Mouse (Mus musculus) E14TG2a.4 (cell line): ENCODE measurements around the gene Gm37240.

Experiments used
- H3K27me3 ChIP-seq: 2 replicates; pipeline ENCODE4 v1.6.1; 2014; ENCODE audit warnings: low read length, control low read depth; ENCODE audit not compliant: insufficient read depth
- H3K36me3 ChIP-seq: 2 replicates; pipeline ENCODE4 v1.6.1; 2014; ENCODE audit warnings: low read length, control low read depth; ENCODE audit not compliant: insufficient read depth
- H3K4me1 ChIP-seq: replicated peaks from 2 replicates; pipeline ENCODE4 v1.6.1; 2014; ENCODE audit warnings: low read depth, low read length, control low read depth
- H3K4me3 ChIP-seq: replicated peaks from 2 replicates; pipeline ENCODE4 v1.5.1; 2014; ENCODE audit warnings: mild to moderate bottlenecking, low read length
- H3K9me3 ChIP-seq: 2 replicates; pipeline ENCODE4 v1.6.1; 2014; ENCODE audit warnings: low read length, control low read depth
- CTCF ChIP-seq: conservative IDR thresholded peaks from 2 replicates; pipeline ENCODE4 v1.5.1; 2014; ENCODE audit warnings: low read length
- NANOG ChIP-seq: IDR thresholded peaks from 2 replicates; pipeline ENCODE4 v1.6.1; 2014; ENCODE audit warnings: borderline replicate concordance, low read length, mixed read lengths
- POU5F1 ChIP-seq: IDR thresholded peaks from 2 replicates; pipeline ENCODE4 v1.6.1; 2014; ENCODE audit warnings: low read length, borderline replicate concordance

The Gm37240 gene

DNA sequence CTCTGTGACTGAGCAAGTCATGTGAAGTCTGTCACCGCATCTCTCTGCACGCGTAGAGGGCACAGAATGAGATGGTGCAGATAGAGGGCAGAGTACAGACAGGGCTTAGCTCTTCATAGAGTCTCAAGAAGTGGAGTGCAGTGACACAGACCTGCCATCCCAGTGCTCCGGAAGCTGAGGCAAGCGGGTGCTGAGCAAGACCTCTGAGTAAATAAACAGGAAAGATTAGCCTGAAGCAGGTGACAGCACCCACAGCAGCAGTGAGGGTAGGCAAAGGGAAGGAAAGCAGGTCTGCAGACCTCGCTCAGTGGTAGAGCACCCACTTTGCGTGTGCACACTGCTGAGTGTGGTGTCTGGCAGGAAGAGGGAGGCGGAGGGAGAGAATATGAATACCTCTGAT, 1205.6 kb downstream of the Gm37240 start:
- Histone ChIP-seq H3K4me3 (no peak overlapping the region), H3K4me1 (peaks cover 3% of the 10 kb centered on the region; the same call in 1 of the 2 replicates), H3K9me3 (no peaks in the 10 kb centered on the region), H3K36me3 (no peaks in the 10 kb centered on the region), H3K27me3 (no peaks in the 10 kb centered on the region)
- TF ChIP-seq NANOG (no peak), POU5F1 (no peak), CTCF (no peak)

DNA sequence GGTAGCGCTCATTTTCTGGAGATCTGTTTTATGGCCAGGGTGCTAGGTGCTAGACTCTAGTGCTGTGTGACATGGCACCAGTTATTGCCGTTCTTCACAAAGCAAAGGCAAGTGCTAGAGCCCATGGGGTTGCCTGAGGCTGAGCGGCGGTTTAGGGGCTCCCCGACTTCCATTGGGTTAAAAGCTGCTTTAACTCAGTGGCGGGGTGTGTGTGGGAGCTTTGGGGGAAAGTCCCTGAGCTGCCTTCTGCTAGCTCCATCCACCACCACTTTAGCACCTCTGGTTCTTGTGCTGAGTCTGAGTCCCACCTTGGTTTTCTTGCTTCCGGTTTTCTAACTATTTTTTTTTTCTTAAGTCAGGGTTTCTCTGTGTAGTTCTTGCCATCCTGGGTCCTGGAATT, 1207.3 kb downstream of the Gm37240 start:
- Histone ChIP-seq H3K4me3 (no peak overlapping the region), H3K27me3 (no peaks in the 10 kb centered on the region), H3K4me1 (peaks cover 9% of the 10 kb centered on the region; the same call in 1 of the 2 replicates), H3K9me3 (no peaks in the 10 kb centered on the region), H3K36me3 (no peaks in the 10 kb centered on the region)
- no peak for TF ChIP-seq CTCF
- no peak for TF ChIP-seq NANOG
- TF ChIP-seq POU5F1 = no peak

DNA sequence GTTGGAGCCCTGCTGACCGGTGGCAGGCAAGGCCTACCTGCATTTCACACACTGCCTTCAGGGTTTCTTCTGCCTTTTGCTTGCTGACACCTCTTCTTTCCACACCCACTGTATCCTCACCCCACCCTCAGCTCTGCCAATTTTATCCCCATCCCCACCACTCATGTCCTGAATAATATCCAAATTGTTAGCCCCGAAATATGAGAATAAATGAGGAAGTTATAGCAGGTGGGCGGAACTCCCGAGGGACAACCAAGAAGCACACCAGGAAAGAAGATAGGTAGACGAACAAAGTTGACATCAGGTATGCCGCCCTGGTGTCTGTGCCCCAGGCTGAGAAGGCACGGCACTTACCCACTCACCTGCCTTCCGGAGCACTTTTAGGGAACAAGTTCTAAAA, 1207.8 kb downstream of the Gm37240 start:
- no peaks in the 10 kb centered on the region for H3K27me3 ChIP-seq
- H3K4me3 ChIP-seq = no peak overlapping the region
- no peaks in the 10 kb centered on the region for H3K36me3 ChIP-seq
- TF ChIP-seq NANOG (no peak), CTCF (no peak), POU5F1 (no peak)
- no peaks in the 10 kb centered on the region for H3K9me3 ChIP-seq
- H3K4me1 ChIP-seq = peaks cover 9% of the 10 kb centered on the region; the same call in 1 of the 2 replicates

DNA sequence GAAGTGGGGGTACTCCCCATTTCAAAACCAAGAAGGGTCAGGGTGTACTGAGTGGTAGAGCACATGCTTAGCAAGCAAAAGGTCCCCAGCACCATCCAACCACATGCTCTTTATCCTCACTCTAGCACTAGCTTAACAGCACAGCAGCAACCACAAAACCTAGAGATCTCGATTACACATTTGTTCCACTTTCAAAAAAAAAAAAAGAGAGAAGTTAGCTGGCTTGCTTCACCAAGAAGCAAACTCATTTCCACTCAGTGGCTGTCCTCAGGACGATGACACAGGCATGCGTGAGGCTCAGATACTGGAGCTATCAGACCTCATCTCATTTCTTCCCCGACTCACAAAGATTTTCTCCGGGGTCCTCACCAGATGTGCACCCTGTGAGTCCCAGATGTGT, 1208.4 kb downstream of the Gm37240 start:
- no peaks in the 10 kb centered on the region for H3K27me3 ChIP-seq
- no peaks in the 10 kb centered on the region for H3K9me3 ChIP-seq
- H3K4me3 ChIP-seq = no peak overlapping the region
- no peaks in the 10 kb centered on the region for H3K36me3 ChIP-seq
- TF ChIP-seq CTCF (no peak), NANOG (no peak), POU5F1 (no peak)
- H3K4me1 ChIP-seq = peaks cover 9% of the 10 kb centered on the region; the same call in 1 of the 2 replicates

DNA sequence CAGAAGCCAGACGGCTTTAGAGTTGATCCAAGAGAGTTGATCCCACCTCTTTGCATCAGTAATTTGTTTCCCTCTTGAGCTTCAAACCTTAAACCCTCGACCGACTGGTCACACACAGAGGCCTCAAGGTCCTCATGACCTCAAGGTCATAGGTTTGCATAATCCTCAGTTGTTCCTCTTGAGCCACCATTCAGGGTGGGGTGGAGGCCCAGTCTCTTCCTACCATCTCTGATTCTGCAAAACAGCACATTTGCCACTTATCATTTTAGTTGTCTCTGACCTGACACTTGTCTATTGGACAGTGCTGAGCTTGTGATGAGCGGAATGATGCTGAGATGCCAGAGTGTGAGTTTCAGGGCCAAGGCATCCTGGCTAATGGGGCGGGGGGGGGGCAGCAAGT, 1211.6 kb downstream of the Gm37240 start:
- H3K9me3 ChIP-seq = no peaks in the 10 kb centered on the region
- no peak for TF ChIP-seq POU5F1
- TF ChIP-seq CTCF = no peak
- TF ChIP-seq NANOG = no peak
- no peaks in the 10 kb centered on the region for H3K36me3 ChIP-seq
- H3K4me1 ChIP-seq = peaks cover 9% of the 10 kb centered on the region; the same call in 1 of the 2 replicates
- H3K4me3 ChIP-seq = no peak overlapping the region
- no peaks in the 10 kb centered on the region for H3K27me3 ChIP-seq

DNA sequence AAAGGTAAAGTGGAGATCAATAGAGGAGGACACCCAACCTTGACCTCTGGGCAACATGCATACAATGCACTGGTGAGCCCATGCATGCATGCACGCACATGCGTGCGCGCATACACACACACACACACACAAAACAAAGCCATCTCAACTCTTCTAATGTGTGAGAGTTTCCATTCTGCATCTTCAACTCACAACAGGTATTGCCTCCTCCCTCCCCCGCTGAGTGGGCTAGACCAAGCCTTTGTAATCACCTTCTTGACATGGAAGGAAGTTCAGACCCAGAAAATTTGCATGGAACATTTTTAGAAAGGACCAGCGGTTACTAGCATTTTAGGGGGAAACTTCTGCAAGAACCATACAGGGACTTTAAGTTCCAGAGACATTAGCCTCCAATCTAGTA, 1213.8 kb downstream of the Gm37240 start:
- Histone ChIP-seq H3K36me3 (no peaks in the 10 kb centered on the region), H3K27me3 (no peaks in the 10 kb centered on the region), H3K4me3 (no peak overlapping the region), H3K9me3 (no peaks in the 10 kb centered on the region), H3K4me1 (peaks cover 6% of the 10 kb centered on the region; the same call in 1 of the 2 replicates)
- TF ChIP-seq CTCF (no peak), POU5F1 (no peak), NANOG (no peak)

DNA sequence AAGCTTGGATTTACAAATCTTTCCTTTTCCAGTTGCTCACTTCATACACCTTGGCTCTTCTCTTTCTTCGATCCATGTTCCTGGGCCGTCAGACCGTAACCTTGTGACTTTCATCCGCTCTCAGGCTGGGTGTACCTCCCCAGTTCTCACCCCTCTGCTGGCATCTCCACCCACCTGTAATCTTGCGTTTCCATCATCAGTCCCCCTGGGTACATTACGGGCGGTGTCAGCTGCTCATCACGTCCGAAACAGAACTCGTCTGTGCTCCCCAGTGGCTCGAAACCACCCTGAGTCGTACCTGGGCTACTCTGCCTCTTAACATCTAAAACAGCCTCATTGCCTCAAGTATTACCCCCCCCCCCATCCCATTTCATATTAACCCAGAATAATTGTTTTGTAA, 1215.2 kb downstream of the Gm37240 start:
- Histone ChIP-seq H3K27me3 (peaks cover 6% of the 10 kb centered on the region), H3K4me1 (peaks cover 8% of the 10 kb centered on the region; the same call in 1 of the 2 replicates), H3K9me3 (no peaks in the 10 kb centered on the region), H3K36me3 (no peaks in the 10 kb centered on the region), H3K4me3 (no peak overlapping the region)
- TF ChIP-seq NANOG = no peak
- TF ChIP-seq CTCF = no peak
- TF ChIP-seq POU5F1 = no peak

DNA sequence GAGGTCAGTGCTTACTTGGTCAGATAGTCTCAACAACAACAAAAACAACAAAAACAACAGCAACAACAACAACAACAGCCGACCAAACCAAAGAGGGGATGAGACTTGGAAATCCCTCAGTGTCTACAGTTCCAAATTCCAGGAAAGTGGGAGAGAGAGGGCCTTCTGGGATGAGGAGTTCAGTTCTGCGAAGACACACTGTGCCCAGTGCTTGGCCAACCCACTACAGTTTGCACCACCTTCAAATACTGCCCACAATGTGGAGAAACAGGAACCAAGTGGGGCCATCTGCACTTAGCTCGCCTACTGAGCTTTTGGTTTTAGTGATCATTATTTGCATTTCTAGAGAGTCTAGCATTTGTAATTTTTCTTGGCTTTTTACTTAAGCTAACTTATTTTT, 1218.4 kb downstream of the Gm37240 start:
- H3K27me3 ChIP-seq = peaks cover 12% of the 10 kb centered on the region
- peaks cover 33% of the 10 kb centered on the region for H3K4me1 ChIP-seq
- TF ChIP-seq CTCF = no peak
- TF ChIP-seq NANOG = no peak
- no peak for TF ChIP-seq POU5F1
- H3K4me3 ChIP-seq = no peak overlapping the region
- H3K9me3 ChIP-seq = no peaks in the 10 kb centered on the region
- no peaks in the 10 kb centered on the region for H3K36me3 ChIP-seq

DNA sequence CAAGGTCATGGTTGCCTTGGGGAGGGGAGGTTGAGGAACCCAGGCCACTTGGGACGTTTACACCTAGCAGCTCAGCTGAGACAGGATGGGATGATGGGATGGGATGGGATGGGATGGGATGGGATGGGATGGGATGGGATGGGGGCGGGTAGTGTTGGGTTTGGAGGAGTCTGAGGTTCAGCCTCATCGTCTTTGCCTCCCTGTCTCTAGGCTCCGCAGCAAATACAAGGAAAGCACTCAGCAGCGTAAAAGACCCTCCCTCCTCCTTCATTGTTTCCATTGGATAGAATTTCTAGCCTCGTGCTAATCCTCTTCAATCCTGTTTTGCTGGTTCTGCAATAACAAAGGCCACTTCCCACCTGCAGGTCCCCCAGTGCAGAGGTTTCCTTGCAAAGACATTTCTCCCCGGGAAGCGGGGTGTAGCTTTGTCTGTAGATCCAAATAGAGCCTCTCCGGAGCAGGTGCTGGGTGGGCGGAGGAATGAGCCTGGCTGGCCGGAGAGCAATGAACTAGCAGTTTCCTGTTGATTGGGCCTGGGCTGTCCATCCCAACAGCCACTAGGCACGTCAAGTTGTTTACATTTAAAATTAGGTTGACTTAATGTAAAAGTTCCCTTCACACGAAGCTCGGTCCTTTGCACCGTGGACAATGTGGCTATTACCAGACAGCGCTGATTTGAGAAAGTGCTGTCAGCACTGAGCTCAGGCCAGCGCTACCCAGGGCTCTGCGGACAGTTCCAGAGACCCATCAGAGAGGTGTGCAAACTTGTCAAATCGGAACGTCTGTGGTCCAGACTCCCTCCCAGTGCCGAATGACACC, 1221.9 kb downstream of the Gm37240 start:
- Histone ChIP-seq H3K36me3 (peaks cover 12% of the 10 kb centered on the region), H3K4me3 (peak overlapping the region; percentile 57), H3K27me3 (peaks cover 12% of the 10 kb centered on the region), H3K4me1 (peaks cover 59% of the 10 kb centered on the region), H3K9me3 (no peaks in the 10 kb centered on the region)
- no peak for TF ChIP-seq NANOG
- TF ChIP-seq CTCF = no peak
